Mouse (Mus musculus) layer of hippocampus, postnatal 25 days (tissue): Measurements from ENCODE around the gene Olfr952. TPM values are rescaled to one million over a fixed set of nuclear protein-coding genes. Genes with fewer than 3 reads are reported as not detected.

Experiments
- DNase-seq, 2 experiments: peaks; one replicate each; pipeline ENCODE4 v3.0.0; 2022; ENCODE audit warnings: mixed read lengths in 2 of 2, low spot score in 1 of 2; ENCODE audit errors: extremely low spot score in 1 of 2
- total RNA-seq, 2 experiments: library from RNA; stranded (reverse); gene quantifications; 2 replicates each; pipeline ENCODE4 v1.2.3; 2021

Gene Olfr952
- total RNA-seq, result not detected

DNA sequence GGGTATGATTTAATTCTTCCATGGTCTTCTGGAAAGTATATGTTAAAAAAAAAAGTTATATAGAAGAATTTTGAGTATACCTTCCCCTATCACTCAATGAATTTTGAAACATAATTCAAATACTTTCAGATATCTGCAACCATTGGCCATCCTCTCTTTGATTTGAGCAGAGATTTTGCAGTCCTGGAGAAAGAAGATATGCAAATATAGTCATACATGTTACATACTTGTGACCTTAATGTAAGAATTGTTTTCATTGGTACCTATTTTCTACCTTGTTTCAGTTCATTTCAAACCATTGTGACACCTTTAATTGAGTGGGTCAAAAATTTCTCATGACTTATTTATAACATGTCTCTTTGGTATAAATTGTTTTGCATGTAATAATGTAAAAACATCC, at the start of gene Olfr952:
Gene Olfr952 (minus strand): TSS at position 101 of the 400 bp plus-strand sequence.
- no peak for DNase-seq

- no peak for DNase-seq
Measured at GRCm38 (mm10) chr9:39471844-39472243, 44.9 kb upstream of the Olfr952 start, which contains the start of gene Olfr955. Olfr955 (minus strand) TSS chr9:39471944.

- no peak for DNase-seq
Measured at GRCm38 (mm10) chr9:39456401-39456800, 29.5 kb upstream of the Olfr952 start, which contains the start of gene Olfr954. Olfr954 (plus strand) TSS chr9:39456701.

DNA sequence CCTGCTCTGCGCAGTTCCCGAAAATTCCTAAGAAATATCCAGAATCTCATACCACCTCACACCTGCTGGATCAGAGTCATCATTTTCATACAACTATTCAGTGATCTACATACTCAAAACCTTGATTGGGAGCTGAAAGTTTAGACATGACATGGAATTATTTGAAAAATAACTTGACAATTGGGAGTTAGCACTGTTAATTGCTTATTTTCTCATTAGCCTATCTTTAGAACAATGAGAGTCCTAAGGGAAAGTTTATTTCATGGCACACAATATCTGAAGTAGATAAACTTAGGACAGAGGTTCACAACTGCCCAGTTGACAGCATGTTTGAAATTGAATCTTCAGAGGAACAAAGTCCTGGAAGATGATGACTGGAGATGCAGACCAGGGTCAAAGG, 39.8 kb downstream of the Olfr952 start, which contains the start of gene Olfr951:
Gene Olfr951 (plus strand): TSS at position 301 of the 400 bp plus-strand sequence.
- DNase-seq, result no peak

Other genes with a start within 250 kb of the Olfr952 start
- gene Olfr944, start 225.2 kb downstream of the Olfr952 start, total RNA-seq, result not detected
- not detected for gene Olfr1537, start 177.2 kb downstream of the Olfr952 start, total RNA-seq
- not detected for gene Olfr945, start 150.3 kb downstream of the Olfr952 start, total RNA-seq
- not detected for gene Olfr948, start 101.1 kb downstream of the Olfr952 start, total RNA-seq
- not detected for gene Olfr951, start 39.7 kb downstream of the Olfr952 start, total RNA-seq
- gene Olfr954, start 29.6 kb upstream of the Olfr952 start, total RNA-seq, result not detected
- not detected for gene Olfr955, start 44.8 kb upstream of the Olfr952 start, total RNA-seq
- not detected for gene Olfr44, start 66.8 kb upstream of the Olfr952 start, total RNA-seq
- not detected for gene Olfr957, start 88.7 kb upstream of the Olfr952 start, total RNA-seq
- not detected for gene Olfr958, start 126.9 kb upstream of the Olfr952 start, total RNA-seq
- not detected for gene Olfr959, start 148.4 kb upstream of the Olfr952 start, total RNA-seq
- 1 to 10 TPM; 3.6 to 6.4 TPM for gene AW551984, start 177.3 kb upstream of the Olfr952 start, total RNA-seq
- not detected for gene Olfr148, start 183.5 kb upstream of the Olfr952 start, total RNA-seq
- not detected for gene Olfr960, start 194.2 kb upstream of the Olfr952 start, total RNA-seq
- gene Olfr961, start 217.9 kb upstream of the Olfr952 start, total RNA-seq, result not detected
- gene Olfr963, start 240.1 kb upstream of the Olfr952 start, total RNA-seq, result not detected